Mouse (Mus musculus): Measurements from ENCODE around the gene Csnk1g2.
A peak's percentile ranks its signal among the peaks of the same experiment; 100 is the strongest.

Csnk1g2 gene

DNA sequence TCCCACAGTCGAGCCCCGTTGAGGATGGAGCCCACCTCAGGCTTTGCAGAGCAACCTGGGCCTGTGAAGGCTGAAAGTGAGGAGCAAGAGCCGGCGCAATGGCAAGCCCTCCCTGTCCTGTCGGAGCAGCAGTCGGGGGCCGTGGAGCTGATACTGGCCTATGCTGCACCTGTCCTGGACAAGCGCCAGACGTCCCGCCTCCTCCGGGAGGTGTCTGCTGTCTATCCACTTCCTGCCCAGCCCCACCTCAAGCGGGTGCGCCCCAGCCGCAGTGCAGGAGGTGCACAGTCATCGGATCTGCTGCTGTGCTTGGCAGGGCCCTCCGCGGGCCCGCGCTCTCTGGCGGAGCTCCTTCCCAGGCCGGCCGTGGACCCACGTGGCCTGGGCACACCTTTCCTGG lies 16.3 kb upstream of the Csnk1g2 start:
- H3K27me3 ChIP-seq (ENCODE audit: insufficient read depth, low read length): no peaks in the 10 kb centered on the region
- H3K36me3 ChIP-seq (ENCODE audit: insufficient read depth, low read length): peaks cover 60% of the 10 kb centered on the region
- TF ChIP-seq POU5F1 (IDR thresholded peaks at IDR 0.05; ENCODE audit: borderline replicate concordance, low read length) (no peak), CTCF (conservative IDR thresholded peaks at IDR 0.05; ENCODE audit: low read length) (no peak), NANOG (IDR thresholded peaks at IDR 0.05; ENCODE audit: borderline replicate concordance, low read length) (no peak)
- H3K9me3 ChIP-seq (ENCODE audit: low read length): no peaks in the 10 kb centered on the region
- H3K4me1 ChIP-seq (replicated peaks; ENCODE audit: low read depth, low read length): peaks cover 86% of the 10 kb centered on the region
- peak overlapping the region; percentile 84 for H3K4me3 ChIP-seq (replicated peaks; ENCODE audit: low read length)

- H3K9me3 ChIP-seq (ENCODE audit: low read length): no peaks in the 10 kb centered on the region
Measured at GRCm38 (mm10) chr10:80606737-80607350, 15.8 kb upstream of the Csnk1g2 start.

DNA sequence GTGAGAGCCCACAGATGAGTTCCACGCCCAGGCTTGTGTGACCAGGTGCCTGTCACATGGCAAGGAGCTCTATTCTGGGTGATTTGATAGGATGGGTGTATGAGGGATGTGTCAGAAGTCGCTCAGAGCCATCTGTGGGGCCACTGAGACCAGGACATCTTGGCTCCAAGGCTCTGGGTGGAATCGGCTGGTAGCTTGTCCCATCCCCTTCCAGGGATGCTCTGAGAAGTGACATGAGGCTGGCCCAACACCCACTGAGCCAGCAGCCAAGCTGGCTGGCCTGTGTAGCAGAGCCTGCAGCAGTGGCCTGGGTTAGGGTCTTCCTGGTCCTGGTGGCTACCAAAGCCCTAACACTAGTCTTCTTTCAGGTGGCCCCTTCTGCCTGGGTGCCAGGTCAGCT lies 14.2 kb upstream of the Csnk1g2 start:
- peaks cover 82% of the 10 kb centered on the region for H3K36me3 ChIP-seq (ENCODE audit: insufficient read depth, low read length)
- no peaks in the 10 kb centered on the region for H3K27me3 ChIP-seq (ENCODE audit: insufficient read depth, low read length)
- no peaks in the 10 kb centered on the region for H3K9me3 ChIP-seq (ENCODE audit: low read length)
- peak overlapping the region; percentile 84; the same call in 1 of the 2 replicates for H3K4me3 ChIP-seq (replicated peaks; ENCODE audit: low read length)
- TF ChIP-seq POU5F1 (IDR thresholded peaks at IDR 0.05; ENCODE audit: borderline replicate concordance, low read length): no peak
- no peak for TF ChIP-seq CTCF (conservative IDR thresholded peaks at IDR 0.05; ENCODE audit: low read length)
- no peak for TF ChIP-seq NANOG (IDR thresholded peaks at IDR 0.05; ENCODE audit: borderline replicate concordance, low read length)
- peaks cover 82% of the 10 kb centered on the region for H3K4me1 ChIP-seq (replicated peaks; ENCODE audit: low read depth, low read length)

More at GRCm38 (mm10) chr10:80606737-80607350, 15.8 kb upstream of the Csnk1g2 start:
- Histone ChIP-seq H3K36me3 (ENCODE audit: insufficient read depth, low read length) (peaks cover 66% of the 10 kb centered on the region), H3K4me1 (replicated peaks; ENCODE audit: low read depth, low read length) (peaks cover 86% of the 10 kb centered on the region), H3K27me3 (ENCODE audit: insufficient read depth, low read length) (no peaks in the 10 kb centered on the region), H3K4me3 (replicated peaks; ENCODE audit: low read length) (peak overlapping the region; percentile 84)
- TF ChIP-seq CTCF (conservative IDR thresholded peaks at IDR 0.05; ENCODE audit: low read length): no peak
- TF ChIP-seq POU5F1 (IDR thresholded peaks at IDR 0.05; ENCODE audit: borderline replicate concordance, low read length): no peak
- no peak for TF ChIP-seq NANOG (IDR thresholded peaks at IDR 0.05; ENCODE audit: borderline replicate concordance, low read length)

DNA sequence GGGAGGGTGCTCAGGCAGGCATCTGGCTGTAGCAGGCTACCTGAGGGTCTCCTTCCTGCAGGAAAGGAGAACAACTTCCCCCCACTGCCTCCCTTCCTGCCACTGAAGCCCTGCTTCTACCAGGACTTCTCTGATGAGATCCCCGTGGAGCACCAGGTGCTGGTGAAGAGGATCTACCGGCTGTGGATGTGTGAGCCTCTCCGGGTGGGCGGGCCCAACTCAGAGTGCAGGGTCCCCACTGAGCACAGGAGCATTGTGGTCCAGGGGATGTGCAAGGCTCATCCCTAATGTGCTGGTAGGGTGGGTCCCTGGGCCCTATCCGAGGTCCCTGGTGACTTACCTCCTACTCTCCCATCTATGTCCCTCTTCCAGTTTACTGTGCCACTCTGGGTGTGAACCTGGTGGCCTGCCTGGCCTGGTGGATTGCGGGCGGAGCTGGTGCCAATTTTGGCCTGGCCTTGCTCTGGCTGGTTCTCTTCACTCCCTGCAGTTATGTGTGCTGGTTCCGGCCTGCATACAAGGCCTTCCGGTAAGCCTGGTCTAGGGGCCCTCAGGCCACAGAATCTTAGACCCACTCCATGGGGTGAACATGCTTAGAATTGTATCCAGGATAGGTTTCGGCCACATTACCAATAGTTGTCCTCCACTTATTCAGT lies 13.2 kb upstream of the Csnk1g2 start:
- Histone ChIP-seq H3K27me3 (ENCODE audit: insufficient read depth, low read length) (no peaks in the 10 kb centered on the region), H3K4me3 (replicated peaks; ENCODE audit: low read length) (0 out of 2 replicates have a peak overlapping the region, but pooled peaks have one; percentile 20), H3K36me3 (ENCODE audit: insufficient read depth, low read length) (peaks cover 83% of the 10 kb centered on the region), H3K9me3 (ENCODE audit: low read length) (no peaks in the 10 kb centered on the region), H3K4me1 (replicated peaks; ENCODE audit: low read depth, low read length) (peaks cover 82% of the 10 kb centered on the region)
- no peak for TF ChIP-seq NANOG (IDR thresholded peaks at IDR 0.05; ENCODE audit: borderline replicate concordance, low read length)
- no peak for TF ChIP-seq CTCF (conservative IDR thresholded peaks at IDR 0.05; ENCODE audit: low read length)
- TF ChIP-seq POU5F1 (IDR thresholded peaks at IDR 0.05; ENCODE audit: borderline replicate concordance, low read length): no peak

- Histone ChIP-seq H3K36me3 (ENCODE audit: insufficient read depth, low read length) (peaks cover 88% of the 10 kb centered on the region), H3K27me3 (ENCODE audit: insufficient read depth, low read length) (no peaks in the 10 kb centered on the region), H3K9me3 (ENCODE audit: low read length) (no peaks in the 10 kb centered on the region), H3K4me1 (replicated peaks; ENCODE audit: low read depth, low read length) (peaks cover 76% of the 10 kb centered on the region), H3K4me3 (replicated peaks; ENCODE audit: low read length) (no peak overlapping the region)
- TF ChIP-seq NANOG (IDR thresholded peaks at IDR 0.05; ENCODE audit: borderline replicate concordance, low read length) (no peak), POU5F1 (IDR thresholded peaks at IDR 0.05; ENCODE audit: borderline replicate concordance, low read length) (no peak), CTCF (conservative IDR thresholded peaks at IDR 0.05; ENCODE audit: low read length) (no peak)
Measured at GRCm38 (mm10) chr10:80610116-80610785, 12.4 kb upstream of the Csnk1g2 start.

GRCm38 (mm10) chr10:80611024-80611423 lies 11.6 kb upstream of the Csnk1g2 start:
- TF ChIP-seq CTCF (conservative IDR thresholded peaks at IDR 0.05; ENCODE audit: low read length) (peak; percentile 94), NANOG (IDR thresholded peaks at IDR 0.05; ENCODE audit: borderline replicate concordance, low read length) (no peak)
- no peaks in the 10 kb centered on the region for H3K9me3 ChIP-seq (ENCODE audit: low read length)
- H3K36me3 ChIP-seq (ENCODE audit: insufficient read depth, low read length): peaks cover 96% of the 10 kb centered on the region
- H3K27me3 ChIP-seq (ENCODE audit: insufficient read depth, low read length): no peaks in the 10 kb centered on the region
- H3K4me1 ChIP-seq (replicated peaks; ENCODE audit: low read depth, low read length): peaks cover 76% of the 10 kb centered on the region
- H3K4me3 ChIP-seq (replicated peaks; ENCODE audit: low read length): no peak overlapping the region

DNA sequence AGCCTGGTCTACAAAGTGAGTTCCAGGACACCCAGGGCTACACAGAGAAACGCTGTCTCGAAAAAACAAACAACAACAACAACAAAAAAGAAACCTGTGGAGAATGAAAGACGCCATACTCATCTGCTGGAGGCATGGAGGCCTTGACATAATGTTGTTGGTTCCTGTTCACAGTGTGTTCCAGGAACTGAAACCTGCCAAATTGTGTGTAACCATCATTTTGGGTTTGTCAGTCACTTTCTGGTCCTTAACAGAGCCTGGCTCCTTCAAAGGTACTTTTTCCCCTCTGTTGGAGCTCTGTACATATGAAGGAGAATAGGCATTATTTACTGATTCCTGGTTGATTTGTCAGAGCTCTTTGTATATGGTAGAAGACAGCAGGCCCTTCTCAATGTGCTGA lies 10.7 kb upstream of the Csnk1g2 start:
- H3K36me3 ChIP-seq (ENCODE audit: insufficient read depth, low read length): peaks cover 97% of the 10 kb centered on the region
- TF ChIP-seq NANOG (IDR thresholded peaks at IDR 0.05; ENCODE audit: borderline replicate concordance, low read length): no peak
- no peak for TF ChIP-seq CTCF (conservative IDR thresholded peaks at IDR 0.05; ENCODE audit: low read length)
- TF ChIP-seq POU5F1 (IDR thresholded peaks at IDR 0.05; ENCODE audit: borderline replicate concordance, low read length): no peak
- H3K9me3 ChIP-seq (ENCODE audit: low read length): no peaks in the 10 kb centered on the region
- peaks cover 68% of the 10 kb centered on the region for H3K4me1 ChIP-seq (replicated peaks; ENCODE audit: low read depth, low read length)
- H3K4me3 ChIP-seq (replicated peaks; ENCODE audit: low read length): no peak overlapping the region
- no peaks in the 10 kb centered on the region for H3K27me3 ChIP-seq (ENCODE audit: insufficient read depth, low read length)

- Histone ChIP-seq H3K36me3 (ENCODE audit: insufficient read depth, low read length) (peaks cover 82% of the 10 kb centered on the region), H3K4me1 (replicated peaks; ENCODE audit: low read depth, low read length) (peaks cover 61% of the 10 kb centered on the region), H3K9me3 (ENCODE audit: low read length) (no peaks in the 10 kb centered on the region), H3K27me3 (ENCODE audit: insufficient read depth, low read length) (no peaks in the 10 kb centered on the region), H3K4me3 (replicated peaks; ENCODE audit: low read length) (no peak overlapping the region)
- no peak for TF ChIP-seq NANOG (IDR thresholded peaks at IDR 0.05; ENCODE audit: borderline replicate concordance, low read length)
- no peak for TF ChIP-seq POU5F1 (IDR thresholded peaks at IDR 0.05; ENCODE audit: borderline replicate concordance, low read length)
- peak; percentile 19; the same call in 1 of the 2 replicates for TF ChIP-seq CTCF (conservative IDR thresholded peaks at IDR 0.05; ENCODE audit: low read length)
Measured at GRCm38 (mm10) chr10:80613821-80614220, 8.8 kb upstream of the Csnk1g2 start.
